Mouse (Mus musculus): ENCODE data around the gene Birc7. TPM values are rescaled to one million over a fixed set of nuclear protein-coding genes. Genes with fewer than 3 reads are reported as not detected.

The Birc7 gene
- polyA plus RNA-seq, 1 experiment = not detected

DNA sequence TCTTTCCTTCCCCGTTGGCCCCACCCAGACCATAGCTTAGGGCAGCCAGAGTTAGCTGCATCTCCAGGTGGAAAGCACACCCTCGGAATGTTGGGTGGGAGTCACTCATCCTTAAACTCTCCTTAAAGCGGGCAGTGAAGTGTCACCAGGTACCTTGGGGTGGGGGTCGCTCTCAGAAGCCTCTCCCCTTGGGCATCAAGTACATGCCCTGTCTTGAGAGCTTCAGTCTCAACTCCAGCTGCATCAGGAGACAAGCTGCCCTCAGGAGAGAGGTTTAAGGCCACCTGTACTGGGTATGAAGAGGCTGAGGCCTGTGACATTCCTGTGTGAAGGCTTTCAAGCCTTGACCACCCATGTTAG, 38.9 kb upstream of the Birc7 start:
- Histone ChIP-seq H3ac (ENCODE audit: control insufficient read depth, insufficient read length) (no peak overlapping the region), H3K79me2 (ENCODE audit: control insufficient read depth, insufficient read depth) (no peaks in the 10 kb centered on the region), H3K4me2 (ENCODE audit: low read depth) (no peak overlapping the region), H3K36me3 (ENCODE audit: control insufficient read depth, insufficient read depth) (no peaks in the 10 kb centered on the region), H3K27me3 (ENCODE audit: control insufficient read depth, insufficient read depth, insufficient read length) (peaks cover 67% of the 10 kb centered on the region), H3K4me3 (no peak overlapping the region)
- no peak for TF ChIP-seq TCF3 (IDR thresholded peaks at IDR 0.05; ENCODE audit: insufficient read length, low read depth)
- no peak for TF ChIP-seq TCF12 (IDR thresholded peaks at IDR 0.05; ENCODE audit: insufficient read depth, poor library complexity, severe bottlenecking)
- TF ChIP-seq REST (IDR thresholded peaks at IDR 0.05; ENCODE audit: insufficient read depth, insufficient read length) = no peak
- no peak for TF ChIP-seq MYOG (IDR thresholded peaks at IDR 0.05; ENCODE audit: control insufficient read depth in 1 of 3, insufficient read depth in 1 of 3, insufficient read length in 2 of 3, low read depth in 2 of 3)
- no peak for TF ChIP-seq POLR2A (IDR thresholded peaks at IDR 0.05; ENCODE audit: insufficient read length, low read depth)
- TF ChIP-seq MYOD1 (IDR thresholded peaks at IDR 0.05; ENCODE audit: control insufficient read depth in 1 of 3, insufficient read length in 2 of 3, low read depth in 2 of 3) = no peak
- no peak for TF ChIP-seq SRF (IDR thresholded peaks at IDR 0.05; ENCODE audit: control insufficient read depth, insufficient read length, low read depth)
- TF ChIP-seq CEBPB (IDR thresholded peaks at IDR 0.05; ENCODE audit: insufficient read depth, poor library complexity, severe bottlenecking) = no peak
- TF ChIP-seq MAX (IDR thresholded peaks at IDR 0.05; ENCODE audit: low read depth) = no peak
- no peak for TF ChIP-seq USF1 (IDR thresholded peaks at IDR 0.05; ENCODE audit: low read depth)

DNA sequence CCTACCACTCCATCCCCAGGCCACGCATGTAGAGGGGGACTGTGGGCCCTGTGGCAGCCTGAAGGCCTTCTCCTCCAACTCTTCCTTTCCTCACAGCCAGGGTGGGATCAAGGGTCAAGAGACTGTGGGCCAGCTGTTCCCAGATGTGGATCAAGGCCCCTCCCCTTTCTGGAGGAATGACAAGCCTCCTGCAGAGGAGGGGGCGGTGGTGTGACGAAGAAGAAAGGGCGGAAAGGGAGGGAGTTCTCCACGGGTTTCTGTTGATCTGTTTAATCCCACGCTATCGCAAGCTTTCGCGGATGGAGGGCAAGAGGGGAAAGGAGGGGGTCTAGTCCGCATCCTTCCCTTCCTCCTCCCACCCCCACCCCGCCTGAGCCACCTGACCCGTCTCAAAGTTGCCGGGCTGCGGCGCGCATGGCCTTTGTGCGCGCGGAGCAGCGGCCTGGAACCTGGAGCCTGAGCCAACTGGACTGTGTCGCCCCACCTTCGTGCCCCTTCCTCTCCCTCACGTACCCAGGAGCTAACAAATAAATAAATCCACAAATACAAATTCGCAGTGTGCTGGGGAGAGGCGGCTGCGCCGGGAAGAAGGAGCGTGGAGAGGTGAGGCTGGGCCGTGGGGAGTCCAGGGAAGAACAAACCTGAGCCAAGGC, 38.3 kb upstream of the Birc7 start:
- Histone ChIP-seq H3K4me2 (ENCODE audit: low read depth) (no peak overlapping the region), H3K79me2 (ENCODE audit: control insufficient read depth, insufficient read depth) (no peaks in the 10 kb centered on the region), H3K27me3 (ENCODE audit: control insufficient read depth, insufficient read depth, insufficient read length) (peaks cover 71% of the 10 kb centered on the region), H3ac (ENCODE audit: control insufficient read depth, insufficient read length) (no peak overlapping the region), H3K4me3 (no peak overlapping the region), H3K36me3 (ENCODE audit: control insufficient read depth, insufficient read depth) (no peaks in the 10 kb centered on the region)
- TF ChIP-seq CEBPB (IDR thresholded peaks at IDR 0.05; ENCODE audit: insufficient read depth, poor library complexity, severe bottlenecking) (no peak), REST (IDR thresholded peaks at IDR 0.05; ENCODE audit: insufficient read depth, insufficient read length) (no peak), TCF12 (IDR thresholded peaks at IDR 0.05; ENCODE audit: insufficient read depth, poor library complexity, severe bottlenecking) (no peak), SRF (IDR thresholded peaks at IDR 0.05; ENCODE audit: control insufficient read depth, insufficient read length, low read depth) (no peak), POLR2A (IDR thresholded peaks at IDR 0.05; ENCODE audit: insufficient read length, low read depth) (no peak)

GRCm38 (mm10) chr2:180891075-180891834, 37.6 kb upstream of the Birc7 start:
- H3K36me3 ChIP-seq (ENCODE audit: control insufficient read depth, insufficient read depth) = no peaks in the 10 kb centered on the region
- no peak overlapping the region for H3K4me3 ChIP-seq
- no peak overlapping the region for H3K4me2 ChIP-seq (ENCODE audit: low read depth)
- peaks cover 78% of the 10 kb centered on the region for H3K27me3 ChIP-seq (ENCODE audit: control insufficient read depth, insufficient read depth, insufficient read length)
- no peaks in the 10 kb centered on the region for H3K79me2 ChIP-seq (ENCODE audit: control insufficient read depth, insufficient read depth)
- no peak overlapping the region for H3ac ChIP-seq (ENCODE audit: control insufficient read depth, insufficient read length)
- TF ChIP-seq SRF (IDR thresholded peaks at IDR 0.05; ENCODE audit: control insufficient read depth, insufficient read length, low read depth) (no peak), MYOD1 (IDR thresholded peaks at IDR 0.05; ENCODE audit: control insufficient read depth in 1 of 3, insufficient read length in 2 of 3, low read depth in 2 of 3) (no peak), CEBPB (IDR thresholded peaks at IDR 0.05; ENCODE audit: insufficient read depth, poor library complexity, severe bottlenecking) (no peak), TCF3 (IDR thresholded peaks at IDR 0.05; ENCODE audit: insufficient read length, low read depth) (no peak), E2F4 (IDR thresholded peaks at IDR 0.05; ENCODE audit: insufficient read depth) (no peak), USF1 (IDR thresholded peaks at IDR 0.05; ENCODE audit: low read depth) (no peak), TCF12 (IDR thresholded peaks at IDR 0.05; ENCODE audit: insufficient read depth, poor library complexity, severe bottlenecking) (no peak), POLR2AphosphoS2 (IDR thresholded peaks at IDR 0.05; ENCODE audit: insufficient read length, low read depth) (no peak), MAX (IDR thresholded peaks at IDR 0.05; ENCODE audit: low read depth) (no peak), POLR2A (IDR thresholded peaks at IDR 0.05; ENCODE audit: insufficient read length, low read depth) (no peak), MYOG (IDR thresholded peaks at IDR 0.05; ENCODE audit: control insufficient read depth in 1 of 3, insufficient read depth in 1 of 3, insufficient read length in 2 of 3, low read depth in 2 of 3) (no peak), REST (IDR thresholded peaks at IDR 0.05; ENCODE audit: insufficient read depth, insufficient read length) (no peak)

DNA sequence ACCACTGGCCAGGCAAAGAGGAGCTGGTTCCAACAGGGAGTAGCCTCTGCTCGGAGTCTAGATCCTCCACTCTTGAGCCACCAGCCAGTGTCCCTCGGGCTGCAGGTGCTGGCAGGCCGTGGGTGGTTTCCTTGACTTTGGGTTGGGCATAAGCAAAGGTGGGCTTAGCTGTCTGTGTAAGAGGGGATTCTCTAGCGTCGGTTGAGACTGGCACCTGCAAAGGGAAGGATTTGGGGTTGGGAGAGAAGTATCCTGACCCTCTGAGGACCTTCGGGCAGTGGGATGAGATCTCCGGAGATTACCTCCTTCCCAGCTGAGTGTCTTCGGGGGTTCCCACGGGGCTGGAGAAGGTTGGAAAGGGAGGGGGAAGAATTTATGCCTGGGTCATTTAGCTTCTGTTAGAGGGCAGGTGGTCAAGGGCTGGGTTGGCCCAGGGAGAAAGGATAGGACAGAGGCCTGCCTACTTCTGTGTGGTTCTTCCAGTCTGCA, 36.9 kb upstream of the Birc7 start:
- no peak overlapping the region for H3K4me3 ChIP-seq
- no peak overlapping the region for H3ac ChIP-seq (ENCODE audit: control insufficient read depth, insufficient read length)
- no peak for TF ChIP-seq E2F4 (IDR thresholded peaks at IDR 0.05; ENCODE audit: insufficient read depth)
- no peak for TF ChIP-seq TCF3 (IDR thresholded peaks at IDR 0.05; ENCODE audit: insufficient read length, low read depth)
- no peak for TF ChIP-seq MAX (IDR thresholded peaks at IDR 0.05; ENCODE audit: low read depth)
- no peak overlapping the region for H3K4me2 ChIP-seq (ENCODE audit: low read depth)
- H3K27me3 ChIP-seq (ENCODE audit: control insufficient read depth, insufficient read depth, insufficient read length) = peaks cover 83% of the 10 kb centered on the region
- H3K36me3 ChIP-seq (ENCODE audit: control insufficient read depth, insufficient read depth) = no peaks in the 10 kb centered on the region
- H3K79me2 ChIP-seq (ENCODE audit: control insufficient read depth, insufficient read depth) = no peaks in the 10 kb centered on the region
